Mouse (Mus musculus) thymus, postnatal 36 days (tissue): ENCODE results near the gene Bcor.

Source experiments
- DNase-seq, 2 experiments: peaks; one replicate each; pipeline ENCODE4 v3.0.0; 2022; ENCODE audit warnings: mixed read lengths in 2 of 2

Bcor gene

DNA sequence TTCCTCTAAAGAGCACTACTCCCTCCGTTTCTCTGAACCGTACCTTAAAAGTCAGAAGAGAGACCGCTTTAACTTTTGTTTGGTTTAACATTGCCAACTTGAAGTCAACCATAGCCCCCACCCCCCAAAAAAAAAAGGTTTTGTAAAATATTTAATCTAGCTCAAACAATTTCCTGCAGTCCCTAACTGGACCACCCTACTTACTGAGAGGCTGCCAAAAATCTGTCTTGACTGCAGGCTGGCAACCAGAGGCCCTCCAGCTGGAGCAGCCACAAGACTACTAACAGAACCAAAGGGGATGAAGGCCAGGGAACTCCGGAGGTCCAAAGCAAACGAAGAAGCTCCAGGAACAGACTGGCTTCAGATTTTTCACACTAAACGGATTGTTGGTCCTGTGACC lies 156.2 kb downstream of the Bcor start:
- DNase-seq, result no peak

DNA sequence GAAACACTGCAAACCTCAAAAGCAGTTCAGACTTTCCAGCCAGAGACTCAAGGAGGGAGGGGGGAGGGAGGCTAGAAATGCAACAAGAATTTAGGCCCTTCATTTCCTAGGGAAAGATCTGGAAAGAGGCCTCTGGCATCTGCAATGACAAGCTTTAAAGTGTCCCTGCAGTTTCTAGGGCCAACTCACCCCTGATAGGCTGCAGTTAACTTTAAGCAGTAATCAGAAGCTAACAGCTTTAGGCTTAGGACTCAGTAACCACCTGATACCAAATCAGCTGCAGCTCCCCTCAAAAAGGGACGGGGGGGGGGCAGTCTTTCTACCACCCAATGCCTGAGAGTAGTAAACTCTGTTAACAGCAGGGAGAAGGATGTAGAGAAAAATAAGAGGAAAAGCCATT lies 156.6 kb downstream of the Bcor start:
- no peak for DNase-seq

DNA sequence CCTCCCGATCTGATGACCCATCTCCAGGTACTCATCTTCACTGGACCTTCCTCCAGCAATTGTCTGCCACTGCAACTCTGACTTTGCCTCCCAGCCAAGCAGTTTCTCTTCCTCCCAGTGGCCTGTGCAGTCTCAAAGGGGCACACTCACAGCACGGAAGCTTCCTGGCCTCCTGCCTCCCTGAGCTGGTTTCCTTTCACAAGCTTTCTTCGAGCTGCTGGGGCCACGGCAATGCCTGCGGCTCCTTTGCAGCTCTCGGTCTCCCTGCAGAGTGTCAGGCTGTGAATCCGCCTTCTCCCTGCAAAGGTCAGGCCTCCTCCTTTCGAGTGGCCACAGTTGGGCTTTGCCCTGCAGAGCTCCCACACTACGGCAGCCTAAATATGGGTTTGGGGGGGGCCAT lies 157.0 kb downstream of the Bcor start:
- DNase-seq, result peak; percentile 52 to 68

DNA sequence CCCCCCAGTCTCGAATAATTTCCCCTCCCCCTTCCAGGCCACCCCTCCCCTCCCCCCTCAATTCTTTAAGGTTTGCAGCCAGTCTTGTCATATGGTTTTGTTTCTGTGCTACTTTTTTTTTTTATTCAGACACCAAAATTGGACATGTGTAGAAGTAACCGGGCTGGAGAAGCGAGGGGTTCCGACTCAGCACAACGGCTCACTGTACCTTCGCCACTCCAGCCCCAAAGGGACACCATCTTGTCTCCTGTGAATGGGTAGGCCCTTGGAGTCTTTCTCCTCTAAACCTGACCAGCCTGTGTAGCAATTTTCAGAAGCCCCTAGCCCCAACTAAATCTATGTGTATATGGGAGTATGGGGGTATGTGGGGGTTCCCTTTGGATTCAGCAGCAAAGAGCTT lies 157.6 kb downstream of the Bcor start:
- no peak for DNase-seq

DNA sequence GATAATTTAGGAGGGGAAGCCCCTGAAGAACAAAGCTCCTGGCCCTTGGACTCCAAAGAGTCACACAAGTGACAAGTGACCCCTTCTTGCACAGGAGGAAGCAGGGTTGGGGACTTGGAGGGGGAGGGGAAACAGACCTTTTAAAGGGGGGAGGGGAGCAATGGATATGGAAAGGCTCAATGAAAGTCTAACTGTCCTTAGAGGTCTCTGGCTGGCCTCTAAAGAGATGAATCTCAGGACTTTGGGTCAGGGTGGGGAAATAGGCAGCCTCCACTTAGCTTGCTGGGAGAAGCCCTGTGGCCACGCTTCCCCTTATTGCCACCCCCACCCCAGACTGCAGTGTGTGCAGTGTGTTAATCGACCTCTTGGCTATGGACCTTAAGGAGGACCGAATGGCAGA lies 158.2 kb downstream of the Bcor start:
- DNase-seq, result no peak

DNA sequence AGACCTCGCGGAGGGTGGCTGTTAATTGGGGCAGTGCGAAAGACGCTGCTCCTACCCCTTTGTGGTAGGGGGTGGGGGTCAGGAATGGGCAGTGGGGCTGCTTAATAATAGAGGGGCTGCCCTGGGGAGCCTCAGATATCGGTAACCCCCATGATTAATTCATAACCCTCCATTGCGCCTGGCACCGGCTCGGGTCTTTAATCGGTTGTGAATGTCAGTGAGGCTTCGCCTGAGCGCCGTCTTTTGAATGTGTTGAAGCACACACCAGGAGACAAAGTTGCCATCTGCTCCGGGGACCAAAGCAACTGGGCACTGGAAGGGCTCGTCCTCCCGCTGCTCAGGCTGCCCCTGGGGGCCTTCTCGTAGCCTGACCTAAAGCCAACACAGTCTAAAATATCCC lies 158.8 kb downstream of the Bcor start:
- DNase-seq, result no peak

DNA sequence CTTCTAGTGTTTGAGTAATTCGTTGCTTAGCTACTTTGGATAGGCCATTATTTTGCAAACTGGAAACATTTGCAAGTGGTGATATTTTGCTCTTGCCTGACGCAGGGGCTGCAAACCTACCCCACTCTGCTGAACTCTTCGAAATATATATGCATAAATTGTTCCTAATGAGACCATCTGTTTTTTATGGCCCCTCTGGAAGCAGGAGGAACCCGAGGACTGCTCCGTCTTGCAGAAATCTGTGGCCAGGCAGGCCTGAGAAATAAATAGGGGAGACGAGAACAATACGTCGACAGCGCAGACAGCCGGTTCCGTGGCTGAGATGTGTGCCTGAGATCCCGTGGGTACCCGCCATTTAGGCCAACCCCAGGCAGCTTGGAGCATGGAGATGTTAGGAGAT lies 159.5 kb downstream of the Bcor start:
- DNase-seq, result no peak

DNA sequence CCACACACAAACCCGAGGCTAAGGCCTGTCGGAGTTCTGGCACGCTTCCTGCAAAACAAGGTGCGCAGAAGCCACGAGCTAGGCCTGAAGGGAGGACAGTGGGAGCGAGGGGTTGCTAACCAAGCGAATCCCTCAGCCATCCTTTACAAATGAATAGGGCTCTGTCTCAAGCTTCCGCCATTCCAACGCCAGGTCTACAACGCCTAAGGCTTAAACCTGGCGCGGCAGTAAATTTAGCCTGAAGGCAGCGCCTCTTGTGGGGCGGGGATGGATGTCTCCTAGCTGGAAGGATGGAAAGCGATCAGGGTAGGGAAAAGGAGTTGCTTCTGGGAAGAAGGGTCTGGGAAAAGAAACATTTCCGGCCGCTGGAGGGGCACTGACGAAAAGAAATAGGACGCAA lies 160.2 kb downstream of the Bcor start:
- DNase-seq, result no peak

DNA sequence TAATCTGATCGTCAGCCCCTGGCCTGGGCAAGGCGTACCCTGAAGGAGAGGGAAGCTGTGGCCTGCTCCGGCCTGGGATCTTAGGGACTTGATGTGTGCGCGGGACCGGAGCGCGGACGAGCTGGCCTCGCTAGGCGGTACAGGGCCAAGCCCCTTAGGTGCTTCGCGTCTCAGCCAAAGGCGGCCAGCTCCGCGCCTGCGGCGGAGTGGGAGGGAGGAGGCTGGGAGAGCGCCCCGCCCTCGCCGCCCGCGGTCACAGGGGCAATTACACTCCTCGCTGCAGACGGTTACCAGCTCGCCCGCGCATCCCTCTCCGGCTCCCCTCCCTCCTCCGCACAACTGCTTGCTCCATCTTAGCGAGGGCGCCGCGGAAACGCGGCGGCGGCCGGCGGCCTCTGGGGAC lies 161.2 kb downstream of the Bcor start:
- peak; percentile 73 to 83 for DNase-seq

DNA sequence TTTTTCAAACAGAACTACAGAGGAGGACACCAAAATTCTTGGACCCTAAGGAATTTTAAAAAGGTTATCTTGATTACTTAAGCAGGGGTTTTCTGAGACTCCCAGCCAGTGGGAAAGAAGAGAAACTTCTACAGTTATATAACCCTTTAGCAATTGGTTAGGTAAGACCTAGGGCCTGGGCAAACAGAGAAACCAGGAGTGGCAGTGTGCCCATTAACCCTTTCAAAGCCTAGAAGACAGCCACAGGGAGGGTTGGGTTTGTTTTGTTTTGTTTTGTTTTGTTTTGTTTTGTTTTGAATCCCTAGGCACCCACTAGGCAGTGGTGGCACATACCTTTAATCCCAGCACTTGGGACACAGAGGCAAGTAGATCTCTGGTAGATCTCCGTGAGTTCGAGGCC lies 163.3 kb downstream of the Bcor start:
- DNase-seq, result no peak

DNA sequence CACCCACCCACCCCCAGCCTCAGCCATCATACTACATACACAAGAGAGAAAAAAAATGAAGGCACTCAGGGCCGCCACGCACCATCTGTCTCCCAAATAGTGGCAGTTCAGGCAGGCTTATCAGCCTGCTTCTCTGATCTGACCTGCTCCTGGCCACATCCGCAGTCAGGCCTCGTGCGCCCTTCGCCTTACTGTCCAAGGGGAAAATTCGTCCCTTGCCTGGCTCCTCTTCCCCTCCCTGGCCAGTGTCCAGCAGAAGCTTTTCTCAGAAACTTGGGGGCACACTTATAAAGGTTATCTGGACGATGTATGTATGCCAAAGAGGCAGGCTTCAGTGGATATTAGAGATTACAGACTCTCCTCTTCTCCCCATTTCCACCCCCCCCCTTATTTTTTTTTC lies 163.7 kb downstream of the Bcor start:
- no peak for DNase-seq

DNA sequence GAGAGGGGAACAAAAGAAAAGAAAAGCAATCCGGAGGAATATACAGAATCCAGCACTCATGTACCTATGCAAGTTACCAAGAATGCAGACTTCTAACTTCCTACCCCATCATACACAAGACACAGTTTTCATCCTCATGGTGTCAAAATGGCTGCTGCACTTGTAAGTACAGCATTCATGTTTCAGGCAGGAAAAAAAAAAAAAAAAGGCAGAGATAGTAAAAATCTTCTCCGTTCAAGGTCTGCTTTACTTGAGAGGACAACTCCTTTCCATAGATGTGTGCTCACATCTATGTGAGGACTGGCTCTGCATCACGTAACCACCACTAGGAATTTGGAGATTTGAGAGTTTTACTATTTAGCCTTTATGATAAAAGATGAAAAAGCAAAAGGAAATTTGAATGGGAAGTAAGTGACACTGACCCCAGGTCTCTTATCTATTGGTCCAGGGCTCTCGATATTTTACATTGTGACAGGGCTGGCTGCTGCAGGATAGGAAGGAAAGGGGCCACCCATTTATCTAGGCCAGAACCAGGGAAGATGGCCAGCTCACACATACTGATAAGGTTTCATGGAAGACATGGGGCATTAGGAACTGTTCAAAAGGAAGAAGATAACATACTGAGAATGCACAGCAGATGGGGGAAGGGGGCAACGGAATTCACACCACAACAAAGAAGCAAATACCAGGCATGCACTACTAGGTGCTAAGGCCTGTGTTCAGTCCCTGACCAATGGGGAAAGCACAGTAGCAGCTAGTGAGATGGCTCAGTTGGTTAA lies 166.3 kb downstream of the Bcor start:
- DNase-seq, result no peak

DNA sequence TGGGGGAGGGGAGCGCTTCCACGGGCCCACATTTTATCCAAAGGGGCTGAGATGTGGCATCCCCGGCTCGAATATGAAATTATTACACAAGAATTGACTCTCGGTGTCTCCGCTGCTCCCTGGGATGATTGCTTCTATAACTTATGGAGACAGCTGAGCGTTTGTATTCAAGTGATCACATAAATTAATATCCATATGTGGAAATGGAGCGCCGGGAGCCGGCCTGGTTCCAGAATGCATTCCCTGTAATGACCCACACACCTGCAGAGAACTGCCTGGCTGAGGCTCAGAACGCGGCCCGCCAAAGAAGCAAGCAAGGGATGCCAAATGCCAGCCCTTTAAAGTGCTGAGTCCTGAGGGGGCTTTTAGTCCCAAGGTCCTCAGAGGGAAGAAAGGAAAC lies 170.7 kb downstream of the Bcor start:
- no peak for DNase-seq

DNA sequence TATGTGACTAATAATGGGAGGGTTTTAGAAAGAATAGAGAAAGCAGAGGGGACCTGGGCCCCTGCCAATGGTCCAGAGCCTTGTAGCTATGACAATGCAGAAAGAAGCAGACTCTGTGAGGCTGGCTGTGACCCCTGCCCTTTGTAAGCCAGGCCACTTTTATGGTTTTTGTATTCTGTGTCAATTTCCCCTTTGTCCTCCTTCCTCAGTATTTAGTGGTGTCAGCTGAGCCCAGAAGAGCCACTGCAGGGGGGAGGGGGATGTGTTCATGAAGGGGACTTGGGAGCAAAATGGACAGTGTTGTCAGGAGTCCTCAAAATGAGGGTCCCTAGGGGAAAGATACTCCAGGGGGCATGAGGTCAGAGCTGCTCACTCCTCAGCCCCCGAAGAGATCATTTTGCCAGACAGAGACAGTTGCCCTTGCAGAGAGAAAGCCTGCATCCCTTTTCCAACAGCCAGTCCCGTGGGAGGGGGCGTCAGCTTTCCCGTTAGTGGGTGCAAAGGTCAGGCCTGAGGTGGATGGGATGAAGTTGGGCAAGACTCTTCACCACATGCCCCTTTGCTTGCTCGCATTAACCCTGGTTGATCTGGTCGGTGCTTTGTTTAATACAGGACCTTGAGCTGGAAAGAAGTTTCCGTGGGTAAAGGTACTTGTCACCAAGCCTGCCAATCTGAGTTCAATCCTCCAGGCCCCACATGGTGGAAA lies 171.8 kb downstream of the Bcor start:
- DNase-seq, result no peak

DNA sequence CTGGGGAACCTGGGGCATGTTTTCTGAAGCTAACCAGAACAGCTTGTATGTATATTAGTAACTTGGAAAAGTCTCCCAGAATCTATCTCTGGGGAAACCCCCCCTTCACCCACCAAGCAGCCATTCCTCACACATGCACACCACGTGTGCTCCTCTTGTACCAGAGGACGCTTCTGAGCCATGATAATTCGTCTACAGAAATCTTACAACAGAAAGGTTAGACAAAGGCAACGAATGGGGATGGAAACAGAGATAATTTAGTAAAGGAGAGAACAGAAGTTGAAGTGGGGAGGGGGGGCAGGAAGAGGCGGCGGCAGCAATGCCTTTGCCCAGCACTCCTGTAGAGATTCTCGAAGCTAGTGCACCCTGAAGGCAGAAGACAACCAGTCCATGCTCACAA lies 172.6 kb downstream of the Bcor start:
- no peak for DNase-seq
